Mouse (Mus musculus): Measurements from ENCODE around the gene Plxdc1. TPM values are rescaled to one million over a fixed set of nuclear protein-coding genes. Genes with fewer than 3 reads are reported as not detected.

Plxdc1 gene
- polyA plus RNA-seq, 1 experiment from 2014 or later = 1.8 TPM

DNA sequence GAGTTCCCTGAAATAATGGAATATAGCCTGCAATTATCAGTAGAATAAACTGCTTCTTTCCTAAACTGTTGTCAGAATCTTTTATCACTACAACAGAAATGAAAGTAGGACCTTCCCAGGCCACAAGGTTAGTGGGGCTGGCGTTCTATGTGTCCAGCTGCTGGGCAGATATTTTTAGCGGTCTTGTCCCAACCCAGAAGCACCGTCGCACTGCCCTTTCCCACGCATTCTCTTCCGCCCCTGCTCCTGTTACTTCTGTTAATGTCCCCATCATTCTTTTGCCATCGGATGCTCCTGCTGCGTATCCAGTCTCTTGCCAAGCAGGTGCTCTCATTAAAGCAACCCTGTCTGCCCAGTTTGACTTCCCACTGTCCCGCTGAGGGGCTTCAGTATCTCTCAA is 79.3 kb downstream of the Plxdc1 start:
- no peak for TF ChIP-seq CTCF (IDR thresholded peaks at IDR 0.05; ENCODE audit: low read depth)
- Histone ChIP-seq H3K9me3 (replicated peaks; ENCODE audit: low read length) (no peaks in the 10 kb centered on the region), H3K4me1 (replicated peaks; ENCODE audit: insufficient read depth, low read length) (no peaks in the 10 kb centered on the region), H3K9ac (ENCODE audit: low read depth, low read length) (no peak overlapping the region), H3K4me2 (ENCODE audit: low read length) (no peak overlapping the region), H3K27ac (no peak overlapping the region), H3K4me3 (replicated peaks; ENCODE audit: low read depth, low read length) (no peak overlapping the region), H3K27me3 (ENCODE audit: insufficient read depth, low read length) (no peaks in the 10 kb centered on the region), H3K36me3 (ENCODE audit: insufficient read depth, low read length) (no peaks in the 10 kb centered on the region)
- no peak for ATAC-seq (replicated peaks; ENCODE audit: low FRiP score, low read depth)
- DNase-seq (ENCODE audit: low spot score) = no peak
- 63% methylated on average over 9 of the region's 9 CpGs for WGBS

DNA sequence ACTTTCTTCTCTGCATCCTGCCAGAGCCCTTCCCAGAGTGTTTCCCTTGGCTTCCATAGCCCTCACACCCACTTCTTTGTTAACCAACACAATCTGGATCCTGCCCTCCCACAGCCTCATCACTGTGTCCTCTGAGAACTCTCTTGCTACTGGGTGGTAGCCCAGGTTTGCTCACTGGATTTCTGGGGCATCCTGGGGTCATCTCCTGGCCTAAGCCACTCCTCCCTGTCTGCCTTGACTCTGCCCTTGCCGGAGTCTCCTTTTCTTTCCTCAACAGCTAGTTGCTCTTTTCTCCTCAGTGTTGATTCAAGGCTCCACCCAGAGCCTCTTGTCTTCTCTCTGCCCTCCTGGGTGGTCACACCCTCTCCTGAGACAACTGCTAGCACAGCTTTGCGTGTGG is 80.3 kb downstream of the Plxdc1 start:
- no peaks in the 10 kb centered on the region for H3K9me3 ChIP-seq (replicated peaks; ENCODE audit: low read length)
- no peaks in the 10 kb centered on the region for H3K27me3 ChIP-seq (ENCODE audit: insufficient read depth, low read length)
- H3K4me2 ChIP-seq (ENCODE audit: low read length) = no peak overlapping the region
- no peaks in the 10 kb centered on the region for H3K4me1 ChIP-seq (replicated peaks; ENCODE audit: insufficient read depth, low read length)
- WGBS = 63% methylated on average over 2 of the region's 2 CpGs
- no peaks in the 10 kb centered on the region for H3K36me3 ChIP-seq (ENCODE audit: insufficient read depth, low read length)
- no peak overlapping the region for H3K4me3 ChIP-seq (replicated peaks; ENCODE audit: low read depth, low read length)
- no peak for DNase-seq (ENCODE audit: low spot score)
- no peak overlapping the region for H3K9ac ChIP-seq (ENCODE audit: low read depth, low read length)
- ATAC-seq (replicated peaks; ENCODE audit: low FRiP score, low read depth) = no peak
- no peak overlapping the region for H3K27ac ChIP-seq
- no peak for TF ChIP-seq CTCF (IDR thresholded peaks at IDR 0.05; ENCODE audit: low read depth)

- Histone ChIP-seq H3K4me1 (replicated peaks; ENCODE audit: insufficient read depth, low read length) (no peaks in the 10 kb centered on the region), H3K4me2 (ENCODE audit: low read length) (no peak overlapping the region), H3K27ac (no peak overlapping the region), H3K9ac (ENCODE audit: low read depth, low read length) (no peak overlapping the region), H3K36me3 (ENCODE audit: insufficient read depth, low read length) (no peaks in the 10 kb centered on the region), H3K4me3 (replicated peaks; ENCODE audit: low read depth, low read length) (no peak overlapping the region), H3K27me3 (ENCODE audit: insufficient read depth, low read length) (no peaks in the 10 kb centered on the region), H3K9me3 (replicated peaks; ENCODE audit: low read length) (no peaks in the 10 kb centered on the region)
- DNase-seq (ENCODE audit: low spot score) (no peak), ATAC-seq (replicated peaks; ENCODE audit: low FRiP score, low read depth) (no peak)
- TF ChIP-seq CTCF (IDR thresholded peaks at IDR 0.05; ENCODE audit: low read depth) = no peak
- WGBS = 87% methylated on average over 2 of the region's 2 CpGs
Measured at GRCm38 (mm10) chr11:97905540-97905939, 80.7 kb downstream of the Plxdc1 start.

DNA sequence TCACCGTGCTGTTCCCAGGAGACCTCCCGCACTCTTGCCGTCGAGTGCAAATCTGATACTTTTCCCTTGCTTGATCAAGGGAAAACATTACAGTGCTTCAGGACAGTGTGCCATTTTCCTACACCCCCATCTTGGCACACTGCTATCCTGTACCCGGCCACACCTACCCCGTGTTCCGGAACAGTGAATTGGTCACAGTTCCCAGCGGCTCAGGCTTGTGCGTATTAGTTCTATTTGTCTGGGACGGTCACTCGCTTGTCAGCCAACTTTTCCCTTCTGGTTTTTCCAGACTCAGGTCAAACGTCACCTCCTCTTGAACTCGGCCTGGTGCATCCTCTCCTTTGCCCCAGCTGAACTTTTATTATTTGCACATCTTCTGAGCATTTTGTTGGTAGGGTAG is 81.4 kb downstream of the Plxdc1 start:
- H3K36me3 ChIP-seq (ENCODE audit: insufficient read depth, low read length) = no peaks in the 10 kb centered on the region
- DNase-seq (ENCODE audit: low spot score) = peak; percentile 11
- no peak overlapping the region for H3K27ac ChIP-seq
- ATAC-seq (replicated peaks; ENCODE audit: low FRiP score, low read depth) = no peak
- H3K9me3 ChIP-seq (replicated peaks; ENCODE audit: low read length) = no peaks in the 10 kb centered on the region
- H3K4me2 ChIP-seq (ENCODE audit: low read length) = no peak overlapping the region
- H3K9ac ChIP-seq (ENCODE audit: low read depth, low read length) = no peak overlapping the region
- H3K27me3 ChIP-seq (ENCODE audit: insufficient read depth, low read length) = no peaks in the 10 kb centered on the region
- no peaks in the 10 kb centered on the region for H3K4me1 ChIP-seq (replicated peaks; ENCODE audit: insufficient read depth, low read length)
- TF ChIP-seq CTCF (IDR thresholded peaks at IDR 0.05; ENCODE audit: low read depth) = no peak
- 48% methylated on average over 13 of the region's 13 CpGs for WGBS
- H3K4me3 ChIP-seq (replicated peaks; ENCODE audit: low read depth, low read length) = no peak overlapping the region

DNA sequence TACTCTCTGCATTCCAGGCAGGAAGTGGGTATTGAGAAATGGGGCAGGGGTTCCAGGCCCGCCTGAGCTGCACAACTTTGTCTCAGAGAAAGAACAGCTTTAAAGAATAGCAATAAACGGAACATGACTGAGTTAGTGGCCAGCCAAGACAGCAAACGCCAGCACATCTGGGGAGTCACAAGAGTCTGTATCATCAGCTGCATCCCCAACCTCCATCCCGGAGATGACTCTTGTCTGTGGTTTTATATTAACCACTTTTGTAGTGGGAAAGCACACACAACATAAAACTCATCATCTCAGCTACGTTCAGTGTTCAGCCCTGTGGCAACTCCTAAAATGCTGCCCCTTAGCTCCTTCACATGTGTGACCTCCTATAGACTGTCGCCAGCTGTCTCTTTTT is 84.4 kb downstream of the Plxdc1 start:
- 74% methylated on average over 6 of the region's 6 CpGs for WGBS
- Histone ChIP-seq H3K27me3 (ENCODE audit: insufficient read depth, low read length) (no peaks in the 10 kb centered on the region), H3K4me1 (replicated peaks; ENCODE audit: insufficient read depth, low read length) (no peaks in the 10 kb centered on the region), H3K36me3 (ENCODE audit: insufficient read depth, low read length) (no peaks in the 10 kb centered on the region), H3K27ac (no peak overlapping the region), H3K4me2 (ENCODE audit: low read length) (no peak overlapping the region), H3K4me3 (replicated peaks; ENCODE audit: low read depth, low read length) (no peak overlapping the region), H3K9ac (ENCODE audit: low read depth, low read length) (no peak overlapping the region), H3K9me3 (replicated peaks; ENCODE audit: low read length) (no peaks in the 10 kb centered on the region)
- no peak for TF ChIP-seq CTCF (IDR thresholded peaks at IDR 0.05; ENCODE audit: low read depth)
- ATAC-seq (replicated peaks; ENCODE audit: low FRiP score, low read depth) = no peak
- no peak for DNase-seq (ENCODE audit: low spot score)

DNA sequence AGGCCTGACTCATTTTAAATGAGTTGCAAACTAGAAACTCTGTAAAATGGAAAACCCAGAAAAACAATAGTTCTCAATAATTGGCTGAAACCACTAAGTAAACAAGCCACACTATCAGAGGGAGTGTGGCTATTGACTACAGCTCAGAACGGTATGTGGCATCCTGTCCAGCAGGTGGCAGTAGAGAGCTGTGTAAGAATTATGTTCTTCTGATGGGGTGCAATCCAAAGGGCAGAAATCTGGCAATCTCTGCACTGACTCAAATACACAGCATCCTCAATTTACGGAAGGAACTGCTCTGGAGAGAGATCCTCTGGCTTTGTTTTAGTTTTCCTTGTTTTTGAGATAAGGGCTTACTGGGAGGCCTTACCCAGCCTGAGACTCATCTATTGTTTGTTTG is 86.4 kb downstream of the Plxdc1 start:
- Histone ChIP-seq H3K27ac (no peak overlapping the region), H3K9ac (ENCODE audit: low read depth, low read length) (no peak overlapping the region), H3K9me3 (replicated peaks; ENCODE audit: low read length) (no peaks in the 10 kb centered on the region), H3K4me1 (replicated peaks; ENCODE audit: insufficient read depth, low read length) (no peaks in the 10 kb centered on the region), H3K36me3 (ENCODE audit: insufficient read depth, low read length) (no peaks in the 10 kb centered on the region), H3K4me2 (ENCODE audit: low read length) (no peak overlapping the region), H3K4me3 (replicated peaks; ENCODE audit: low read depth, low read length) (no peak overlapping the region), H3K27me3 (ENCODE audit: insufficient read depth, low read length) (no peaks in the 10 kb centered on the region)
- peak; percentile 95 for TF ChIP-seq CTCF (IDR thresholded peaks at IDR 0.05; ENCODE audit: low read depth)
- peak; percentile 95 for DNase-seq (ENCODE audit: low spot score)
- no peak; the same call in 1 of the 2 replicates for ATAC-seq (replicated peaks; ENCODE audit: low FRiP score, low read depth)
- 0% methylated on average over 2 of the region's 2 CpGs for WGBS

DNA sequence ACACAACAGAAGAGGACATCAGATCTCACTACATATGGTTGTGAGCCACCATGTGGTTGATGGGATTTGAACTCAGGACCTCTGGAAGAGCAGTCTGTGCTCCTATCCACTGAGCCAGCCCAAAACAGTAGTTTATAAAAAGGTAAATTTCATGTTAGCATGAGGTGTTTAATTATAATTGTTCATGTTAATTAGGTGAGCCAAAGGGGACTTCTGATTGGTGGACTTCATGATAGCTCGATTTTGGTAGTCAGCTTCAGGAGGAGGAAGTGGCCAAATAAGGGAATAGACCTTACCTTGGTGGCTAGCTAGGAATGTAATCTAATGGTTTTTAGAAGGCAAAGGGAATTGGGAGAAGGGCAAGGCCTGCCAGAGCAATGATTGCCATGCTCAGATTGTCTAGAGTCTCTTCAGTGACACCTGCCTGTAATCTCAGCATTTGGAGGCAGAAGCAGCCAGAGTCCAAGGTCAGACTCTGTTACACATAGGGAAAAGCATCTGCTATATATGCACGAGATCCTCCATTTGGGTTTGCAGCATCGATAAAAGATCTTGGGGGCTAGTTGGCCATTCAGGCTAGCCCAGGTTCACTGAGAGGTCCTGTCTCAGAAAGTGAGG is 88.6 kb downstream of the Plxdc1 start:
- Histone ChIP-seq H3K9me3 (replicated peaks; ENCODE audit: low read length) (no peaks in the 10 kb centered on the region), H3K27me3 (ENCODE audit: insufficient read depth, low read length) (no peaks in the 10 kb centered on the region), H3K9ac (ENCODE audit: low read depth, low read length) (no peak overlapping the region), H3K4me1 (replicated peaks; ENCODE audit: insufficient read depth, low read length) (no peaks in the 10 kb centered on the region), H3K36me3 (ENCODE audit: insufficient read depth, low read length) (no peaks in the 10 kb centered on the region), H3K4me2 (ENCODE audit: low read length) (no peak overlapping the region), H3K4me3 (replicated peaks; ENCODE audit: low read depth, low read length) (no peak overlapping the region), H3K27ac (no peak overlapping the region)
- no peak for TF ChIP-seq CTCF (IDR thresholded peaks at IDR 0.05; ENCODE audit: low read depth)
- 77% methylated on average over 3 of the region's 3 CpGs for WGBS
- ATAC-seq (replicated peaks; ENCODE audit: low FRiP score, low read depth) (no peak), DNase-seq (ENCODE audit: low spot score) (no peak)
